Comparison of ENCODE assay signal across 12 mouse cellular contexts in genomic region chr1:118479246-118479645, GRCm38 (mm10).
DNase-seq lines count a peak whose midpoint lies in the region; ATAC-seq and TF ChIP-seq lines count a peak whose summit lies in the region.
"Had no signal": no experiment of that assay in that cellular context is flagged by ENCODE, and none has a peak within 500 bp of the region (broad histone marks: within the 10 kb centered on the region; RNA-seq: fewer than 3 reads in every experiment).

No protein-coding gene starts in this region.

- peak; percentile 55 for TF ChIP-seq POLR2A in heart, adult 2 months (IDR thresholded peaks at IDR 0.05; ENCODE audit: insufficient read depth, low read depth, low read length)

- TF ChIP-seq CTCF in heart, adult 2 months (IDR thresholded peaks at IDR 0.05) = no peak

- no peaks in the 10 kb centered on the region for H3K79me2 ChIP-seq in heart, adult 2 months (replicated peaks; ENCODE audit: control insufficient read depth, insufficient read depth, low read length)

- peak; percentile 24 to 34 for DNase-seq in adrenal gland, postnatal 36 days
- peak in 1 of 2 experiments; percentile 81 for DNase-seq in heart, adult 2 months
- DNase-seq in heart, postnatal 25 days (ENCODE audit: low spot score) = peak; percentile 29
- no peak for DNase-seq in forebrain, embryonic 10.5 days (ENCODE audit: extremely low spot score, low spot score)
- DNase-seq in ovary, adult 18-20 months (ENCODE audit: low spot score) = no peak
- DNase-seq in urinary bladder, adult 2 months (ENCODE audit: low spot score) = no peak
- DNase-seq: lung, embryonic 14.5 days; right cerebral cortex, postnatal 14 days; thymus, postnatal 4 days had no signal

- no peaks in the 10 kb centered on the region for H3K27me3 ChIP-seq in heart, adult 2 months (ENCODE audit: control insufficient read depth, insufficient read depth, low read length)
- no peaks in the 10 kb centered on the region for H3K27me3 ChIP-seq in forebrain, embryonic 10.5 days (ENCODE audit: poor library complexity, severe bottlenecking)
- H3K27me3 ChIP-seq: midbrain, embryonic 12.5 days; neural tube, embryonic 13.5 days had no signal

- intact Hi-C loops in heart, adult 2 months (cut with DNase I) = no loop called here
- intact Hi-C loops in heart, postnatal 25 days (cut with DNase I) = loop anchor here (5.0 kb wide), 1 partner anchor 157 kb away; the partner anchor contains the start of gene Nifk

- no peak overlapping the region; the same call in 1 of the 2 replicates for H3K9ac ChIP-seq in heart, adult 2 months (ENCODE audit: low read depth, low read length)
- H3K9ac ChIP-seq: lung, embryonic 14.5 days; midbrain, embryonic 12.5 days; neural tube, embryonic 13.5 days had no signal

- H3K9me3 ChIP-seq in forebrain, embryonic 10.5 days = no peaks in the 10 kb centered on the region
- H3K9me3 ChIP-seq: midbrain, embryonic 12.5 days; neural tube, embryonic 13.5 days had no signal

- H3K27ac ChIP-seq in heart, adult 2 months = peak overlapping the region; percentile 92
- no peak overlapping the region for H3K27ac ChIP-seq in forebrain, embryonic 10.5 days
- H3K27ac ChIP-seq: midbrain, embryonic 12.5 days; neural tube, embryonic 13.5 days had no signal

- peak; percentile 98 for TF ChIP-seq EP300 in heart, adult 2 months (IDR thresholded peaks at IDR 0.05; ENCODE audit: insufficient read depth, low read depth, low read length)

- H3K36me3 ChIP-seq in heart, adult 2 months (ENCODE audit: control insufficient read depth, insufficient read depth, low read length) = peaks cover 5% of the 10 kb centered on the region; the same call in 1 of the 2 replicates
- H3K36me3 ChIP-seq in forebrain, embryonic 10.5 days (replicated peaks) = peaks cover 57% of the 10 kb centered on the region

- 37% methylated on average over 4 of the region's 4 CpGs for WGBS in heart, adult 2 months
- 88% methylated on average over 4 of the region's 4 CpGs for WGBS in forebrain, embryonic 10.5 days

- no peak overlapping the region for H3K4me3 ChIP-seq in heart, adult 2 months
- no peak overlapping the region for H3K4me3 ChIP-seq in forebrain, embryonic 10.5 days
- H3K4me3 ChIP-seq: midbrain, embryonic 12.5 days; neural tube, embryonic 13.5 days had no signal

- H3K4me1 ChIP-seq in heart, adult 2 months (ENCODE audit: control insufficient read depth, insufficient read depth, low read length) = peaks cover 2% of the 10 kb centered on the region
- H3K4me1 ChIP-seq in forebrain, embryonic 10.5 days = peaks cover 36% of the 10 kb centered on the region

- ATAC-seq in megakaryocyte-erythroid progenitor cell, adult 5-6 weeks (replicated peaks; ENCODE audit: low FRiP score, low TSS enrichment, poor library complexity, severe bottlenecking) = peak; percentile 64

Comparison
In these comparisons a context has a peak if more than half of its experiments do, and no peak if none do; other contexts are left out.
1. DNase-seq: peak in adrenal gland, postnatal 36 days (2 of 2) and heart, postnatal 25 days (single experiment); none in forebrain, embryonic 10.5 days (single experiment), ovary, adult 18-20 months (single experiment) and urinary bladder, adult 2 months (single experiment).